Mouse (Mus musculus) liver, embryonic 14.5 days (tissue): ENCODE results near the gene Brpf1.

ENCODE experiments used
- CTCF ChIP-seq: IDR thresholded peaks from 2 replicates; pipeline ENCODE4 v1.5.1; 2016; ENCODE audit warnings: antibody characterized with exemption, low read depth, control low read depth
- EP300 ChIP-seq: IDR thresholded peaks from 2 replicates; pipeline ENCODE4 v1.6.1; 2016; ENCODE audit warnings: antibody characterized with exemption, low read depth

DNA sequence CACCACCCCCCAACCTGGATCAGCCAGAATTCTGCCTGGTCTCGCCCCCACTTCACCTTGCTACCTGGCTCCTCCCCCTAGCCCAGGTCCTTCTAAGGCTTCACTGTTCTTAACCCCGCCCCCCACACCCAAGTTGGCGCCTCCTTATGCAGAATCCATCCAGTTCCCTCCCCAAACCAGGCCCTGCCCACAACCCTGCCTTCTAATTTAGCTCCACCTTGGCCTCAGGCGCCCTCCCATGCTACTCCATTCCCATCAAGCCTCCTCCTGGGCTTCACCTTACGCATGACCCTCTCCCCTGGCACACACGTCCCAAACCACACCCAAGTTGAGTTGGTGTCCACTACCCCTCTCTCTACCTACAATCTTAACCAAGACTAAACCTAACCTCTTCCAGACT is 23.4 kb upstream of the Brpf1 start:
- TF ChIP-seq EP300 (no peak), CTCF (no peak)
